Mouse (Mus musculus): ENCODE data around the gene Ccdc88c. TPM values are rescaled to one million over a fixed set of nuclear protein-coding genes. Genes with fewer than 3 reads are reported as not detected.
"Not testable (repeated sequence)": the region's sequence is repeated elsewhere in the genome, so short reads cannot be mapped to it uniquely, and the experiment has no call there.

The Ccdc88c gene
- polyA plus RNA-seq, 1 experiment from 2014 or later, result 1.5 TPM

DNA sequence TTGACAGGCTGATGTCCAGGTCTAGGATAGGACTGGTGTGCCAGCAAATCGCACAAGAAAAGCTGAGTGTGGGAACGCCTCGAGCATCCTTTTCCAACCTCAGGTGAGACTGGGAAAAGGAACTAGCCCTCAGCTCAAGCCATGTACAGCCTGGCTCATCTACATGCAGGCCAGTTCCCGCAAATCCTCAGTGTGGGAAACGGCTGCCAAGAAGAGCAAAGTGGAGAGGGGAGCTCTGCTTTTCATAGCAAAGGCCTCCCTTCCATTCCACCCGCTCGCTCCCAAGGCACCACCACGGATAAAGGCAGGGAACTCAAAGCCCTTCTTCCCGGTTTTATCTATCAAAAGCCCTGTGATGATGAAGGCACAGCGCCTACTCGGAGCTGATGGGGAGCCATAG, 5.7 kb downstream of the Ccdc88c start:
- H3K27ac ChIP-seq, result no peak overlapping the region
- H3K36me3 ChIP-seq (ENCODE audit: inconsistent target), result no peaks in the 10 kb centered on the region
- no peaks in the 10 kb centered on the region for H3K79me2 ChIP-seq (ENCODE audit: inconsistent target)
- H3K4me3 ChIP-seq (ENCODE audit: inconsistent target), result no peak overlapping the region
- WGBS (ENCODE audit: missing documents), result 96% methylated on average over 9 of the region's 11 CpGs

DNA sequence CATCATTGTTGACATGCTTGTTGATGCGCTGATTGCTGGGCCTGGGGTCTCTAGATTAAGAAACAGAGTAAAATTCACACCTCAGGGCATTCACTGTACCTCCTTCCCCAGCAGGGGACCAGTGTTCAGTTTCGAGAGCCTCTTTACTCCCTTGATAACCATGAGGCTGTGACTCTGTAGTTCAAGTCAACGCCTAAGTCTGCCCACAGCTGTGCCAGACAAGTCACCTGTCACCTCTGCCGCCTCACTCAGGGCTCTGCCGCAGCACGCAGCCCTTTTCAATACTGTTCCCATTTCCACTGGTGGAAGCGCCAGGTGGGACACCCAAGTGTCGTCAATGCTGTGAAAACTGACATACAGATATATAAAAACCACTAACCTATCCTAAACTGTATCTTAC, 6.5 kb downstream of the Ccdc88c start:
- H3K27ac ChIP-seq, result no peak overlapping the region
- 95% methylated on average over 8 of the region's 8 CpGs for WGBS (ENCODE audit: missing documents)
- H3K79me2 ChIP-seq (ENCODE audit: inconsistent target), result no peaks in the 10 kb centered on the region
- no peak overlapping the region for H3K4me3 ChIP-seq (ENCODE audit: inconsistent target)
- no peaks in the 10 kb centered on the region for H3K36me3 ChIP-seq (ENCODE audit: inconsistent target)

- H3K79me2 ChIP-seq (ENCODE audit: inconsistent target), result no peaks in the 10 kb centered on the region
- no peaks in the 10 kb centered on the region for H3K36me3 ChIP-seq (ENCODE audit: inconsistent target)
- H3K4me3 ChIP-seq (ENCODE audit: inconsistent target), result no peak overlapping the region
- H3K27ac ChIP-seq, result no peak overlapping the region
- 94% methylated on average over 8 of the region's 9 CpGs for WGBS (ENCODE audit: missing documents)
Observed at GRCm38 (mm10) chr12:101021484-101022226, 7.2 kb downstream of the Ccdc88c start.

GRCm38 (mm10) chr12:101020210-101021015, 8.4 kb downstream of the Ccdc88c start:
- Histone ChIP-seq H3K27ac (no peak overlapping the region), H3K36me3 (ENCODE audit: inconsistent target) (no peaks in the 10 kb centered on the region)

GRCm38 (mm10) chr12:101019443-101019842, 9.4 kb downstream of the Ccdc88c start:
- H3K36me3 ChIP-seq (ENCODE audit: inconsistent target), result no peaks in the 10 kb centered on the region
- H3K27ac ChIP-seq, result no peak overlapping the region
- no peaks in the 10 kb centered on the region for H3K79me2 ChIP-seq (ENCODE audit: inconsistent target)
- H3K4me3 ChIP-seq (ENCODE audit: inconsistent target), result no peak overlapping the region
- WGBS (ENCODE audit: missing documents), result 95% methylated on average over 7 of the region's 7 CpGs

More at GRCm38 (mm10) chr12:101020210-101021015, 8.4 kb downstream of the Ccdc88c start:
- Histone ChIP-seq H3K79me2 (ENCODE audit: inconsistent target) (no peaks in the 10 kb centered on the region), H3K4me3 (ENCODE audit: inconsistent target) (no peak overlapping the region)
- WGBS (ENCODE audit: missing documents), result 92% methylated on average over 15 of the region's 15 CpGs

- Histone ChIP-seq H3K36me3 (ENCODE audit: inconsistent target) (no peaks in the 10 kb centered on the region), H3K79me2 (ENCODE audit: inconsistent target) (no peaks in the 10 kb centered on the region), H3K27ac (no peak overlapping the region), H3K4me3 (ENCODE audit: inconsistent target) (no peak overlapping the region)
- 91% methylated on average over 5 of the region's 5 CpGs for WGBS (ENCODE audit: missing documents)
Observed at GRCm38 (mm10) chr12:101019031-101019430, 9.8 kb downstream of the Ccdc88c start.

DNA sequence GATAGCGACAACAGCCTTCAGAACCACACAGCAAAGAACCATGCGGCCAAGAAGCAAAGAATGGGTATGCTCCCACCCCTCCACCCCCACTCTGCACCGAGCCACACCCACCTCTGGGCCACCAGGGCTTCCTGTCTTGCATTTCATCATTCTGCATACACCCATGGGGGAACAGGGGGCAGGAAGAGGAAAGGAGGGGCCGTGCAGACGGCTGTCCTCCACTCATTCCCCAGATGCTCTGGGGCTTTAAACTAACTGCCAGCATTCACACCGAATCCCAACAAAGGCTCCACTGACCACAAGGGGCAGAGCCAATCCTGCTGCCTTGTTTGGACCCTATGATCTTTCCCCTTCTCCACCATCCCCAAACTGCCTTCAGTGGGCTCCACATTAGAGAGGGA, 10.9 kb downstream of the Ccdc88c start:
- H3K4me3 ChIP-seq (ENCODE audit: inconsistent target), result no peak overlapping the region
- no peaks in the 10 kb centered on the region for H3K36me3 ChIP-seq (ENCODE audit: inconsistent target)
- H3K27ac ChIP-seq, result 0 out of 2 replicates have a peak overlapping the region, but pooled peaks have one; percentile 8
- WGBS (ENCODE audit: missing documents), result 7% methylated on average over 6 of the region's 6 CpGs
- H3K79me2 ChIP-seq (ENCODE audit: inconsistent target), result no peaks in the 10 kb centered on the region

DNA sequence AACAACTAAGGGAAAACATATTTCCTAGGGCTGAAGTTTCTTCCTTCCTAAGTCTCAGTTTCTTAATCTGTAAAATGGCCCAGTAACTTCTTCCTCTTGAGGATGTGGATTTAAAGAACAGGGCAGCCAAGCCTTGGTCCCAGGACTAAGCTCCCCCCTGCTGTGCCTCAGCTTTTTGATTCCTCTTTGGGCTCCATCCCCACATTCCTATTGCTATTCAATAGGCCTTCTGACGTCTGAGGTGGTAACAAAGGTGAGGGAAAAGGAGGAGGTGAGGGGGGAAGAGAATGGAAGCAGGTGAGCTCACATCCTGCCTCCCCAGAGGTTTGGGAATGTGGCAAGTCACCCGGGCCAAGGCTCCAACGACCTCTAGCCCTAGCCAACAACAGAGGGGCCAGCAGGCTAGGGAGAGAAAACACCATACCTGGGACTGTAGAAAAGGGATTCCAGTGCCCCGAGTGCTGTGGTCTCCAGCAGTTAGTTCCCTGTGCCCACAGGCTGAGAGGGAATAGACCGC, 12.4 kb downstream of the Ccdc88c start:
- no peaks in the 10 kb centered on the region for H3K79me2 ChIP-seq (ENCODE audit: inconsistent target)
- no peak overlapping the region for H3K27ac ChIP-seq
- no peaks in the 10 kb centered on the region for H3K36me3 ChIP-seq (ENCODE audit: inconsistent target)
- WGBS (ENCODE audit: missing documents), result 53% methylated on average over 5 of the region's 5 CpGs
- H3K4me3 ChIP-seq (ENCODE audit: inconsistent target), result no peak overlapping the region

- WGBS (ENCODE audit: missing documents), result 37% methylated on average over 4 of the region's 4 CpGs
Observed at GRCm38 (mm10) chr12:101015926-101016325, 12.9 kb downstream of the Ccdc88c start.

DNA sequence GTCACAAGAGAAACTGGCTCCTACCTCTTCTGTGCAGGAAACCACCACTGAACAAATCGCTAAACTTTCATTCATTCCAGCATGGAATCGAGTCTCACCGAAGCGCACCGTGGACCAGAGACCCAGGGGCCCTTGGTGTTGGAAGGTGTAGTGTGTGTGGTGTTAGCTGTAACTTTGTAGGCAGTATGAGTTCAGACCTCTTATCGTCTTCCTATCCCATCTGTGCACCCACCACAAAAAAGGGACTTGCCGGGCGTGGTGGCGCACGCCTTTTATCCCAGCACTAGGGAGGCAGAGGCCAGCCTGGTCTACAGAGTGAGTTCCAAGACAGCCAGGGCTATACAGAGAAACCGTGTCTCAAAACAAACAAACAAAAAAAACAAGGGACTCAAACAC, 13.7 kb downstream of the Ccdc88c start:
- Histone ChIP-seq H3K4me3 (ENCODE audit: inconsistent target) (no peak overlapping the region), H3K79me2 (ENCODE audit: inconsistent target) (no peaks in the 10 kb centered on the region), H3K36me3 (ENCODE audit: inconsistent target) (no peaks in the 10 kb centered on the region), H3K27ac (no peak overlapping the region)
- WGBS (ENCODE audit: missing documents), result 87% methylated on average over 11 of the region's 11 CpGs

More at GRCm38 (mm10) chr12:101015926-101016325, 12.9 kb downstream of the Ccdc88c start:
- no peak overlapping the region for H3K27ac ChIP-seq
- H3K4me3 ChIP-seq (ENCODE audit: inconsistent target), result no peak overlapping the region
- no peaks in the 10 kb centered on the region for H3K36me3 ChIP-seq (ENCODE audit: inconsistent target)
- H3K79me2 ChIP-seq (ENCODE audit: inconsistent target), result no peaks in the 10 kb centered on the region

DNA sequence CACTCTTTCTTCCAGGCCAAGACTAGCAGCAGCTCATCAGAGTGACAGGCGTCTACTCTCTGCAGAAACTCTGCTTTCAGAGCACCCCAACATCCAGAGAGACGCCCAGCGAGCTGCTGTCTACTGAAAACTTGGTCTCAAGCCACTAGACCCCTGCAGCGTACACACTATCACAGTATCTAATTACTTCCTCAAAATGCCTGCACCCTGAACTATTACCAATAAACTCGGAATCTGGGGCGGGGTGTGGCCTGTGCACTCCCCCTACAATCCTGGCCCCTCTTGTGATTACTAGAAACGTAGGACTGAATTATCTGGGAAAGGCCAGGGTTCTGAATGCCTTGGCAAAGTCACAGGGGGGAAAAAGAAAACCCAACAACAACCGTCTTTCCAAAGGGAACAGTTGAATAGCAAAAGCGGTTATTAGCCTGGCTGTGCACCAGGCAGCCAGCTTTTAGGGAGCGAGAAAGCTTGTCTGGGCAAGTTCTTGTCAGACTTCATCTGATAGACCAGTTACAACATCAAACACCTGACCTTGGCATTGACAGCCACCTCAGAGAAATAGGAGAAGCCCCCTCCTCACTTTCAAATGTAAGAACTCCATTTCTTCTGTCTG, 14.2 kb downstream of the Ccdc88c start:
- WGBS (ENCODE audit: missing documents), result 61% methylated on average over 9 of the region's 10 CpGs
- H3K4me3 ChIP-seq (ENCODE audit: inconsistent target), result no peak overlapping the region
- H3K27ac ChIP-seq, result no peak overlapping the region
- H3K79me2 ChIP-seq (ENCODE audit: inconsistent target), result no peaks in the 10 kb centered on the region
- no peaks in the 10 kb centered on the region for H3K36me3 ChIP-seq (ENCODE audit: inconsistent target)

DNA sequence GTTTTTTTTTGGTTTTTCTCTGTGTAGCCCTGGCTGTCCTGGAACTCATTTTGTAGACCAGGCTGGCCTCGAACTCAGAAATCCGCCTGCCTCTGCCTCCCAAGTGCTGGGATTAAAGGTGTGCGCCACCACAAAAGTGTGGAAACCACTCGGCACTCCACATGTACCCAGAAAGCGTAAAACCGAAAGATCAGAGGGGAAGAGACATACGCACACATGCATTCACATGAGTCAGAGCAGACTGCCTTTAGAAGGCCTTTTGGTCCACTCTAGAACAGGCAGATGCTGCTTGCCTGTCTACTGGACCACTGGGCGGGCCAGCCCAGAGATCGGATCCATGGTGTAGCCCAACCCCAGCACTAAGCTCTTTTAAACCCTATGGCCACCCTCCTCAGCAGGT, 15.2 kb downstream of the Ccdc88c start:
- H3K27ac ChIP-seq; H3K4me3 ChIP-seq (ENCODE audit: inconsistent target); H3K36me3 ChIP-seq (ENCODE audit: inconsistent target); H3K79me2 ChIP-seq (ENCODE audit: inconsistent target): not testable (repeated sequence)
- WGBS (ENCODE audit: missing documents), result 92% methylated on average over 9 of the region's 9 CpGs

- WGBS (ENCODE audit: missing documents), result 96% methylated on average over 7 of the region's 8 CpGs
- no peak overlapping the region for H3K27ac ChIP-seq
- H3K4me3 ChIP-seq (ENCODE audit: inconsistent target), result no peak overlapping the region
- H3K79me2 ChIP-seq (ENCODE audit: inconsistent target), result no peaks in the 10 kb centered on the region
- H3K36me3 ChIP-seq (ENCODE audit: inconsistent target), result no peaks in the 10 kb centered on the region
Observed at GRCm38 (mm10) chr12:101013078-101013665, 15.7 kb downstream of the Ccdc88c start.

All from macrophage (primary cell).